Mouse (Mus musculus) left cerebral cortex, adult 8-10 months (tissue): ENCODE measurements at regions not wholly inside any gene's neighbourhood (a gene's known extent, or its start where the extent isn't known, plus 50 kb on each side); places are given as distances from the start of the nearest gene placed in this dataset.
A peak's percentile ranks its signal among the peaks of the same experiment; 100 is the strongest.
"Not testable (repeated sequence)": the region's sequence is repeated elsewhere in the genome, so short reads cannot be mapped to it uniquely, and the experiment has no call there.

Experiments used
- DNase-seq, 2 experiments: peaks; one replicate each; pipeline ENCODE4 v3.0.0; 2022; ENCODE audit warnings: low spot score in 2 of 2

DNA sequence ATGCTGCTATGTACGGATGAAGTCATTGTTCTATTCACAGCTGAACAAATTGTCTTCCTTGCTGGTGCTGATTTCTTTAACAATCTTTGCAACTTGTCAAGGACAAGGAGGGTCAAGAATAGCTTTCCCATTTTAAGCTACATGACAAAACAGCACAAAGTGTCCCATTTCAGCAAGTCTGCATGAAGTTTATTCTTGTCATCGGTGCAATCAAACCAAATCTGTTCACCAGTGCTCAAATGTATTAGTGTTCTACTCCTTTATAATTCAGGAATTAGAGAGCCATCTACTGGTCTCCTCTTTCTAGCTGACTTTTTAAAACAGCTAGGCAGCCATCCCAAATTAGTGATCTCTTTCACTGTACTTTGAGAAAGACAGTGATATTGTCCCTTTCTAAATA lies 1040.8 kb downstream of the Galc start:
- DNase-seq: peak in 1 of 2 experiments; percentile 34

DNA sequence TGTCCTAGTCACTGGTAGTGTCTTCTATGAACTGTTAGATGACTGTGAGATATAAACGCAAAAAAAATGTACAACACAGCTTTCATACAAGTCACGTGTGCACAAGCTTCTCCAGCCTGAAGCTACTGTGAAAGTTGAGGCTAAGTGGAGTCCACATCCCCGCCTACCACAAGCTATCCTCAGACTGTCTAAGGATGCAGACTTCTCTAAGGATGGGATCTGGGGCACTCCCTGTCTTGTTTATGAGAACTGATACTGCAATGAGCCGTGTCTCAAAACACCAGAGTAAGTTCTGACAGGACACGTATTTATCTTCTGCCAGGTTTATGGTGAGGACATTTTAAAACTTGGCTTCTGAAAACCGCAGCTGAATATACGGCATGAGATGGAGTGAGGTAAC lies 1041.7 kb downstream of the Galc start:
- DNase-seq: no peak

DNA sequence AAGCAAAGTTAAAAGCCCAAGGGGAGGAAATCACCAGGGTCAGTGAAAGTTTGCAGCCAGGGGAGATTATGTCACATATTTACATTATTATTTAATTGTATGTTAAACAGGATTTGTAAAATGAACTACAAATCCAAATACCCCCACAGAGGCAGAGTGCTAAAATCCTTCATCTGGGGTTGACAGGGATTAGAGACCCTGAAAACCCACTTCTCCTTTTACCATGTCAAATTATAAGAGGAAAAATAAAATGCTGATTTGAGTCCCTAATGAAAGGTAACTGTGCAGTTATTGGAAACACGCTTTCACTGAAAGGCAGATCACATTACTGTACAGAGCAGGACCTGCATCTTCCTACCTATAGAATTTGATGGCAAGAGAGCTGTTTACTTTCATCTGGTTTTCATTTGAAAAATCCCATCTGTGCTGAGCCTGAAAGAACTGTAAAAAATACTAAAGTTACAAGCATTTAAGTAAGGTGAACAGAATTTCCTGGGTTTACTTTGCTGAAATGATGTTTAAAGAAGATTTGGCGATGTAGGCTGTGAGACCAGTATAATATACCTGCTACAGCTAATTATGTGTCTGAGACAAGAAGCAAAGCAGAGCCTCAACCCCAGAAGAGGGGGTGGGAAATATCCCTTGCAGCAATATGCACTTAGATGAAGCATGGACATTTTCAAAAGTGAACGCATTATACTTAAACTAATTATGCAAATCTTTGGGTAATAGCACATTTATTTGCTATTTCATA lies 1055.4 kb downstream of the Galc start:
- DNase-seq: no peak

- DNase-seq: no peak
These were observed 1097.4 kb downstream of the Galc start for GRCm38 (mm10) chr12:97161853-97162252.

DNA sequence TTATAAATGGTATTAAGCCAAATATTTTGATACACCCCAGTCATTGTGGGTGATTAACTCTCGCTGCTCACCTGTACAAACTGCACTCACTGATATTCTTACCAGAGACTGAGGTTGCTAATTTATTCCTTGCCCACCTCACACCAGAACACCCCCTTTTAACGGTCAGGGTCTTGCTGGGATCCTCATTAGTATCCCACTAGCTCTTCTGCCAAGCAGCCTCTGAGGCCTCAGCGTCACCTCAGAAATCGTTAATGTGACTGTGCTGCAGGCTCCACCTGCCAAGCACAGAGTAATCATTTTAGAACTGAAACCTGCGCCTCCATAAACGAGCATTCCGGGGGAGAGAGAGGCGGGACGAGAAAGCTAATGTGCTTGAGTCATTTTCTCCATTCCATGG lies 1097.8 kb downstream of the Galc start:
- no peak for DNase-seq

DNA sequence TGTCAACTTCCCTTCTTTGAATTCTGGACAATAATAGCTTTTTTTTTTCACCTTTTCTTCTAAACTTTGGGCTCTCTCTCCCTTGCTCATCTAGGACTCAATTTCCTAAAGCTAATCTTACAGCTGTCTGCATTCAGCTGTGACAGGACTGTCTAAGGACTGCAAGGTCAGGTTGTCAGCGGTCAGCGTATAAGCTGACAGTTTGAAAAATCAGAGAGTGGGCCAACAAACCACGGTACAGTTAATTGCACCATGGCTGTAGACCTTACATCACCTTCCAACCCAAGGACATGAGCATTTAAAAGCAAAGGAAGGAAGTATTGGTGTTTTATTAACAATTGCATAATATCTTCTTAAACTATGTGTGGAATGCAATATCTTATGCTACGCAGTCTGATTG lies 1100.9 kb downstream of the Galc start:
- DNase-seq: no peak

- DNase-seq: no peak
These were observed 1101.5 kb downstream of the Galc start for GRCm38 (mm10) chr12:97157748-97158147.

DNA sequence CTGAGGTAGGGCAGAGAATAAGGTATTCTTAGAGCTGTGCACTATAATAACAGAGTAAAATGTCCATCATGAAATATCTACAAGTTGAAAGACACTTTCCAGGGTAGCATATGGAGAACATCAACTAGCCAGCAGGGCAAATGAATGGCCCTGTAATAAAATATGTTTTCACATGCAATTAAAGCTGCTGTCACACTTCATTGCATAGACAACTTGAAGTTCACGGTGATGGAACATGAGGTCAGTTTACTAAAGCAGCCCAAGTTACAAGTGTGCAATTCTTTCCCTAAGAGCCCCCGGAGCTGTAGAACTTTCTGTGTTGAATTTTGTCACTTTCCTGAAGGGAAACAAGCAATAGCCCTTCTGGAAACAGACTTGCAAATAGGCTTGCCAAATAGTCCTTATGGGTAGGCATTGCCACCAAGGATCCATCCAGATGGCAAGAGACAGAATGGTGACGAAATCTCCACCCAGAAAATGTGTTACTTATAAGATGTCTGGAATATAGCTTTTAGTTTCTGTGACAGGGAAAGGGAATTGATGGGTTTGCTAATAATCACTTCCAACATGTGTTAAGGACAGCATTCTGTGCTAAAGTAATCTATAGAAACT lies 1102.7 kb downstream of the Galc start:
- DNase-seq: no peak

DNA sequence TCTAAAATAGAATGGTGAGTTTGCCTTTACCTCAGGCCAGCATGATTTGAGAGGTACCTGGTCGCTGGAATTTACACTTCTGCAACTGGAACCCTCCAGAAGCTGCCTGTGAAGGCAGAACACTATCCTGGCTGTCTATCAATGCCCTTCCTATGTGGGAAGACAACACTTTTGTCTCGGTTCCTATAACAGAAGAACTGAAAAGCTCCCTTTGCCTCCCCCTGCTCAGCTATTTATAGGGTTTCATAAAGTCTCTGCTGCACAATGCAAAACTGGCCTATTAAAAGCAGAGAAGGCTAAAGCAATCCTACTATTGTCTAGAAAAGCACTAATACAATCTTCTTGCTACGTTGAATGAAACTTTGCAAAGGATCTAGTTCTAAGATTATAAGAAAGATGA lies 1116.5 kb downstream of the Galc start:
- DNase-seq: no peak

GRCm38 (mm10) chr12:97137924-97138323 lies 1121.3 kb downstream of the Galc start:
- DNase-seq: no peak

GRCm38 (mm10) chr12:97130276-97130675 lies 1129.0 kb downstream of the Galc start:
- DNase-seq: no peak

DNA sequence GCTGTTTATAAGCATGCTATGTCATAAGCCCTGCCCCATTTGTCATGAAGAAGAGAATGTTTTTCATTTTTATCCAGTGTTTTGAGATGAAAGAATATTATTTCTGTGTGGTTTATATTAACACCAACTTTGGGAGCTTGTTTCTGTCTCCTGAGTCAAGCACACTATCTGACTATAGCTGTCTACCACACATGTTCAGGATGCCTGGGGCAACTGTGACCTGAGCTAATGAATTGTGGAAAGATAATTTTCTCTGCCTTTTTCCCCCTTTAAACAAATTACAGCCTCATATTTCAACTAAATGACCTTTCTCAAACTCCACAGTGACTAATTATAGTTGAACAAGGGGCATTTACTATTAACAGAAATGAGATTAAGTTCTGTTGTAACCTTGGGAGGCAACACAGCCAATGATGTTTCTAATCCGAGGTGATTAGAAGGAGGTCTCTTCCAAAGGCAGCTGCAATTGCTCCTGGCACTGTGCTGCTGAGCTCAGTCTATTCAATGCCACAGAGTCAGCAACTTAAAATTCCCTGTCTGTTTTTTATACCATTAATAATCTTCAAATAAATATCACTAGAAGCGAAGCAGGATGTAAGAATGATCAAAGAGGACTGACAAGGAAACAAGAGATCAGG lies 1168.6 kb downstream of the Galc start:
- DNase-seq: no peak

GRCm38 (mm10) chr12:97061352-97061895 lies 1197.8 kb downstream of the Galc start:
- not testable (repeated sequence) for DNase-seq

DNA sequence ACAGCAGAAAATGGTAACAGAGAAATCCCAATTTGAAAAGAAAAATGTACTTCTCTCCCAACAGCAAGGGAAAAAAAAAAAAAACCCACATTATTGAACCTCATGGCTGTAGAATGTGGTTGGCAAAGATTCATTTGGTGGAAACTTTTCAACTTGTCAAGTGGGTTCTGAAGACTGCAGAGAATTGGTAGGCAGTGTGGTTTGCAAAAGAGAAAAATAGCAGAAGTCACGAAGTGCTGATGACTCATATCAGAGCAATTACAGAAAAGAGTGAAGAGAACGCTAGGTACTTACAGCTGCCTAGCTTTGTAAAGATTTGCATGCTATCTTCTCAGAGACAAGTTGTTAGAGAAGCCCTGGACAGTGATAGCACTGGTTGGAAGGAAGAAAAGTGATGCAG lies 1211.6 kb downstream of the Galc start:
- DNase-seq: peak in 1 of 2 experiments; percentile 37
